Mouse (Mus musculus): ENCODE results near the gene Slc36a2. TPM values are rescaled to one million over a fixed set of nuclear protein-coding genes. Genes with fewer than 3 reads are reported as not detected.

The Slc36a2 gene
- polyA plus RNA-seq, 1 experiment from 2014 or later = 4.1 TPM

- ATAC-seq (replicated peaks; ENCODE audit: insufficient number of reproducible peaks, insufficient read depth, low FRiP score, low read depth) = no peak
- WGBS = 72% methylated on average over 3 of the region's 3 CpGs
These were observed 33.3 kb downstream of the Slc36a2 start, which contains the start of gene Slc36a3 for GRCm38 (mm10) chr11:55151608-55152007. Slc36a3 (minus strand) TSS chr11:55151708.

DNA sequence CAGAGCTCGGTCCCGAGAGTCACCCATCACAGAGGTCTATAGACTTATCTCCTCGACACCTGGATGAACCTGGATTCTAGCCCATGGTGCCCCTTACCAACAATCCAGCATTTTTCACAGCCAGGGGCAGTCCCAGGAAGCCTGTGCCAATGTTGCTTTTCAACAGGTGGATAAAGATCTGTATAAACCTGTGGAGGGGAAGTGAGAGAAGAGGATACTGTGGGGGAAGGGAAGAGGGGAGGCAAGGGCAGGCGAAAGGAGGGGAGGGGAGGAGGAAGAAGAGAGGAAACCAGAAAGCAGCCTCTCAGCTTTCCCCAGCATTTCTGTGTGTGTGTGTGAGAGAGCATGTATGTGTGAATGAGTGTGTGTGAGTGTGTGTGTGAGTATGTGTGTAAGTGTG, 36.4 kb downstream of the Slc36a2 start:
- no peaks in the 10 kb centered on the region for H3K4me1 ChIP-seq (replicated peaks)
- H3K9ac ChIP-seq = no peak overlapping the region
- H3K9me3 ChIP-seq (replicated peaks) = no peaks in the 10 kb centered on the region
- H3K27ac ChIP-seq = no peak overlapping the region
- H3K4me3 ChIP-seq = no peak overlapping the region
- H3K27me3 ChIP-seq = no peaks in the 10 kb centered on the region
- ATAC-seq (replicated peaks; ENCODE audit: insufficient number of reproducible peaks, insufficient read depth, low FRiP score, low read depth) = no peak
- H3K36me3 ChIP-seq = no peaks in the 10 kb centered on the region
- 68% methylated on average over 4 of the region's 4 CpGs for WGBS
- no peak overlapping the region for H3K4me2 ChIP-seq

More at GRCm38 (mm10) chr11:55151608-55152007, 33.3 kb downstream of the Slc36a2 start, which contains the start of gene Slc36a3:
- no peaks in the 10 kb centered on the region for H3K36me3 ChIP-seq
- no peak within 1 kb of the TSS for H3K4me2 ChIP-seq
- no peaks in the 10 kb centered on the region for H3K9me3 ChIP-seq (replicated peaks)
- no peaks in the 10 kb centered on the region for H3K4me1 ChIP-seq (replicated peaks)
- no peaks in the 10 kb centered on the region for H3K27me3 ChIP-seq
- no peak within 1 kb of the TSS for H3K27ac ChIP-seq
- H3K4me3 ChIP-seq = no peak within 1 kb of the TSS
- no peak within 1 kb of the TSS for H3K9ac ChIP-seq

DNA sequence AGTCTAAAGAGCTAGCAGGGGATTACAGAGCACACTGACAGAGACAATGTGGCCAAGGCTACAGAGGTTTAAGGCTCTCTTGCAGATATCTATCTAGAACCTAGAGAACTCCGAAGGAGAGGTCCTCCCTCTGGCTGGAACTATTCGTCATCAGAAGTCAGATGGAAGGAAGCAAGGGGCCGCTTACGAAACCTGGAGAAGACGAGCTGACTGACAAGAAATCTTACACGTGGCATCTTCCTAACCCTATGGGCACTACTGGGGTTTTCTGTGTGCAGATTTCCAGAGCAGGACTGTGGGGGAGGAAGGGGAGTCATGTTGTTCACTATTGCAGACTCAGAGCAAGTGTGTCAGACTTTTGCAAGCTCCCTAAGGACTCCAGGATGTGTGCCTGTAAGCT, 37.5 kb downstream of the Slc36a2 start:
- ATAC-seq (replicated peaks; ENCODE audit: insufficient number of reproducible peaks, insufficient read depth, low FRiP score, low read depth) = no peak
- Histone ChIP-seq H3K4me3 (no peak overlapping the region), H3K4me1 (replicated peaks) (no peaks in the 10 kb centered on the region), H3K4me2 (no peak overlapping the region), H3K9ac (no peak overlapping the region), H3K36me3 (no peaks in the 10 kb centered on the region), H3K27me3 (no peaks in the 10 kb centered on the region), H3K27ac (no peak overlapping the region), H3K9me3 (replicated peaks) (no peaks in the 10 kb centered on the region)
- 60% methylated on average over 6 of the region's 6 CpGs for WGBS

DNA sequence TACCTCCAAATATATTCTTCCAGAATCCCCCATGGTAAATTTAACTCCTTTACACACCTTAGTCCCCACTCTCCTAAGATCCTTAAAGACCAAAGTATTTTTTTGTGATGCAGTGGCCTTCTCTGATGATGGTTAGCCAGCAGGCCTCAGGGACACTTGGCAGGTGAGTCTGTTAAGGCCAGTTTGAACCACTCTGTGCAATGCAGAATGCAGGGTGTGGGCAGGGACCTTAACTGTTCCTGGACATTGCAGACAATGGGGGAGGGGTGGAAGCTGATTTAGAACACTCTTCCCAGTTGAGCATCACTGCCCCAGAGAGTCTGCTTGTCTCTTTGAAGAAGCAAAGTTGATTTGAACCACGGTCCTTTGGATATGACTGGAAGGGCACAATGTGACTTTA, 38.0 kb downstream of the Slc36a2 start:
- no peaks in the 10 kb centered on the region for H3K36me3 ChIP-seq
- no peak overlapping the region for H3K4me2 ChIP-seq
- no peak overlapping the region for H3K4me3 ChIP-seq
- H3K9ac ChIP-seq = no peak overlapping the region
- no peaks in the 10 kb centered on the region for H3K27me3 ChIP-seq
- H3K9me3 ChIP-seq (replicated peaks) = no peaks in the 10 kb centered on the region
- 82% methylated on average over 1 of the region's 1 CpGs for WGBS
- H3K27ac ChIP-seq = no peak overlapping the region
- ATAC-seq (replicated peaks; ENCODE audit: insufficient number of reproducible peaks, insufficient read depth, low FRiP score, low read depth) = no peak
- H3K4me1 ChIP-seq (replicated peaks) = no peaks in the 10 kb centered on the region

DNA sequence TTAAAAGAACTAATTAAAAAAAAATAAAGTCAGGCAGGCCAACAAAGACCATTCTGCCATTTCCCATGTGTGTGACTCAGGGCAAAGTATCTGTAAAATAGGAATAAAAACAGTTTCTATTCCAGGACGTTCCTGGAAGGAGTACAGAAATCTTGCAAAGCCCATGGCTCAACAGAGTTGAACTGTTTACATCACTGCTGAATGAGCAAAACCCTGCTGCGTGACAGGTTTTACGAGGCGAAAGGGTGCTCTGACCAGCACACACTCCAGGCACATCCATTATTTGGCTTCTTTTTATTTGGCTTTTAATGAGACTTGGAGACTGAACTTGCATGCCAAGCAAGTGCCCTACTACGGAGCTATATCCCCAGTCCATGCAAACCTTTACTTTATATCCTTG, 40.9 kb downstream of the Slc36a2 start:
- no peaks in the 10 kb centered on the region for H3K4me1 ChIP-seq (replicated peaks)
- no peaks in the 10 kb centered on the region for H3K9me3 ChIP-seq (replicated peaks)
- H3K27me3 ChIP-seq = no peaks in the 10 kb centered on the region
- H3K27ac ChIP-seq = no peak overlapping the region
- H3K9ac ChIP-seq = no peak overlapping the region
- 69% methylated on average over 5 of the region's 5 CpGs for WGBS
- no peak overlapping the region for H3K4me3 ChIP-seq
- no peak overlapping the region for H3K4me2 ChIP-seq
- no peak for ATAC-seq (replicated peaks; ENCODE audit: insufficient number of reproducible peaks, insufficient read depth, low FRiP score, low read depth)
- H3K36me3 ChIP-seq = no peaks in the 10 kb centered on the region

DNA sequence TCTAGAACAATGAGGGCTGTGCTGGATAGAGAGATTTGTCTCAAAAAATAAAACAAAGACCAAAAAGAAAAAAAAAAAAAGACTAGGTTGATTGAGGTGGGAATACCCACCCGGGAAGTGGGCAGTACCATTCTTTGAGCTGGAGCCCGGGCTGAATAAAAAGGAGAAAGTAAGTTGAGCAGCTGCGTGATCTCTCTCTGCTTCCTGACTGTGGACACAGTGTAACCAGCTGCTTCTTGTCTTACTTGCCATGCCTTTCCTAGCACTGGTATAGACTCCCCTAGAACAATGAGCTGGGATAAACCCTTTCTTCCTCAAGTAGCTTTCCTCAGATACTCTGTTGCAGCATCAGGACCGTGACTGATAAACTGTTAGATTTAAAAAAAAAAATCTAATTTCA, 43.4 kb downstream of the Slc36a2 start:
- no peak overlapping the region for H3K27ac ChIP-seq
- no peaks in the 10 kb centered on the region for H3K4me1 ChIP-seq (replicated peaks)
- ATAC-seq (replicated peaks; ENCODE audit: insufficient number of reproducible peaks, insufficient read depth, low FRiP score, low read depth) = no peak
- WGBS = 80% methylated on average over 4 of the region's 4 CpGs
- H3K4me2 ChIP-seq = no peak overlapping the region
- no peaks in the 10 kb centered on the region for H3K9me3 ChIP-seq (replicated peaks)
- no peak overlapping the region for H3K4me3 ChIP-seq
- H3K36me3 ChIP-seq = no peaks in the 10 kb centered on the region
- no peak overlapping the region for H3K9ac ChIP-seq
- no peaks in the 10 kb centered on the region for H3K27me3 ChIP-seq

GRCm38 (mm10) chr11:55137646-55138045, 47.2 kb downstream of the Slc36a2 start:
- no peak overlapping the region for H3K27ac ChIP-seq
- ATAC-seq (replicated peaks; ENCODE audit: insufficient number of reproducible peaks, insufficient read depth, low FRiP score, low read depth) = no peak
- no peaks in the 10 kb centered on the region for H3K4me1 ChIP-seq (replicated peaks)
- H3K9me3 ChIP-seq (replicated peaks) = no peaks in the 10 kb centered on the region
- H3K4me3 ChIP-seq = no peak overlapping the region
- H3K4me2 ChIP-seq = no peak overlapping the region
- H3K36me3 ChIP-seq = no peaks in the 10 kb centered on the region
- no peaks in the 10 kb centered on the region for H3K27me3 ChIP-seq
- no peak overlapping the region for H3K9ac ChIP-seq

DNA sequence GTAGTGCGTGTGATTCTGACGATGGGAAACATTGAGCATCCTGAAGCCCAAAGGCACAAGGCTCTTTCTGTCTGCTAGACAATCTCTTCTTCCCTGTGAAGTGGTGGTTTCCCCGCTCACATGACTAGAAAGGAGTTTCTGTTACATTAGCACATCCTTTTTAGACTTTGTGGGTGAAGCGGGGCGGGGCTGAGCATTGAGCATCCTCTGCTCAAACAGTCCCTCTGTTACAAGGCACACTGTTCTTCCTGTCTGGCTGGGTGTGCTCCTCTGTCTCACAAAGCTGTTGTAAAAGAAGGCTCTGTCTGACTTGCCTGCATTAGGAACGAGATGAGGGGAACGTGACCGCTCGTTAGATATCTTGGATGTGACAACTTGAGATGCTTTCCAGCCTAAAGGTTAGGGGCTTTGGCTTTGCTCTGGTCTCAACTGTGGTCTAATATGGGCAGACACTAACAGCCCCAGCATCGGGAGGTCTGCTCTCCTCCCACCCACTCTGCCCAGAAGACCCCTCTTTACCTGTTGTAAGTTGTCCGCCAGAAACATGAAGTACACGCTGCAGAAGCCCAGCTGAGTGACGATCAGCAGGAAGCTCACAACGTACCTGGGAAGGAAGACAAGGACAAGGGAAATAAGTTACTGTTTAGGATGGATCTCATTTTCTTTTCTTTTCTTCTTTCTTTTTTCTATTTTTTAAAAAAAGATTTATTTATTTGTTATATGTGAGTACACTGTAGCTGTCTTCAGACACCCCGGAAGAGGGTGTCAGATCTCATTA, 47.9 kb downstream of the Slc36a2 start:
- no peak overlapping the region for H3K27ac ChIP-seq
- no peaks in the 10 kb centered on the region for H3K9me3 ChIP-seq (replicated peaks)
- H3K36me3 ChIP-seq = no peaks in the 10 kb centered on the region
- H3K4me3 ChIP-seq = no peak overlapping the region
- H3K27me3 ChIP-seq = no peaks in the 10 kb centered on the region
- H3K4me1 ChIP-seq (replicated peaks) = no peaks in the 10 kb centered on the region
- no peak overlapping the region for H3K4me2 ChIP-seq
- 73% methylated on average over 15 of the region's 15 CpGs for WGBS
- no peak for ATAC-seq (replicated peaks; ENCODE audit: insufficient number of reproducible peaks, insufficient read depth, low FRiP score, low read depth)
- no peak overlapping the region for H3K9ac ChIP-seq

DNA sequence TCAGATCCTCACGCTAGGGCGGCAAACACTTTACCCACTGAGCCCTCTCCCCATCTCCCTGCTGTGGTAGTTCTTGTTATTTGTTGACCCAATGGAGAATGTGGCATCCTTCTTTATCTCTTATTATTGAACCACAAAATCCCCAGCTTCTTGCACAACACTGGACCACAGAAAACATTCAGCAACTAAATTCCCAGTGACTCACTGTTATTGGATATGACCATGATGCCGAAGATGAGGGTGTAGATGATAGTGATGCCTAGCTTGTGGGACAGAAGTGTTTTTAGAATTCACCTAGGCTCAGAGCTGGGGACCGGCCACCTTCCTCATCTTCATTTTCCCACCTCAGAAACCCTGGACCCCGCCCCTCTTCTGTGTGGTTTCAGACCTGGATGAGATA, 50.0 kb downstream of the Slc36a2 start:
- no peaks in the 10 kb centered on the region for H3K4me1 ChIP-seq (replicated peaks)
- H3K9me3 ChIP-seq (replicated peaks) = no peaks in the 10 kb centered on the region
- H3K9ac ChIP-seq = no peak overlapping the region
- no peaks in the 10 kb centered on the region for H3K27me3 ChIP-seq
- no peak overlapping the region for H3K27ac ChIP-seq
- no peak overlapping the region for H3K4me2 ChIP-seq
- no peak overlapping the region for H3K4me3 ChIP-seq
- H3K36me3 ChIP-seq = no peaks in the 10 kb centered on the region
- 87% methylated on average over 5 of the region's 5 CpGs for WGBS
- ATAC-seq (replicated peaks; ENCODE audit: insufficient number of reproducible peaks, insufficient read depth, low FRiP score, low read depth) = no peak

DNA sequence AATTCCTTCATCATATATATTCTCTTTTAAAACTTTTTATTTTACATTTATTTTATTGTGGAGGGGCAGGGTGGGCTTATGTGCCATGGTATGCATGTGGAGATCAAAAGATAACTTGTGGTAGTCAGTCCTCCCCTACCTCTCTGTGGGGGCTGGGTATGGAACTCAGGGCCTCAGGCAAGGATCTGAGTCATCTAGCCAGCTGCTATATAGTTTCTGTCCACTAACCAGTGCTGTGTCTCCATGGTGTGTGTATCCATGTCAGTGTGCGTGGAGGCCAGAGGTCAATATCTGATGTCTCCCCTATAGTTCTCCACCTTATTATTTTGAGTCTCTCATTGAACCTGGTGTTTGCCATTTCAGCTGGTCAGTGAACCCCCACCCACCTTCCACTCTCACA, 50.5 kb downstream of the Slc36a2 start:
- Histone ChIP-seq H3K4me1 (replicated peaks) (no peaks in the 10 kb centered on the region), H3K4me2 (no peak overlapping the region), H3K9ac (no peak overlapping the region), H3K4me3 (no peak overlapping the region), H3K27me3 (no peaks in the 10 kb centered on the region), H3K9me3 (replicated peaks) (no peaks in the 10 kb centered on the region), H3K36me3 (no peaks in the 10 kb centered on the region), H3K27ac (no peak overlapping the region)
- no peak for ATAC-seq (replicated peaks; ENCODE audit: insufficient number of reproducible peaks, insufficient read depth, low FRiP score, low read depth)
- WGBS = 80% methylated on average over 1 of the region's 1 CpGs

GRCm38 (mm10) chr11:55133204-55133603, 51.7 kb downstream of the Slc36a2 start:
- Histone ChIP-seq H3K9ac (no peak overlapping the region), H3K4me1 (replicated peaks) (no peaks in the 10 kb centered on the region), H3K4me2 (no peak overlapping the region), H3K9me3 (replicated peaks) (no peaks in the 10 kb centered on the region), H3K4me3 (no peak overlapping the region), H3K36me3 (no peaks in the 10 kb centered on the region), H3K27ac (no peak overlapping the region), H3K27me3 (no peaks in the 10 kb centered on the region)
- 92% methylated on average over 1 of the region's 1 CpGs for WGBS
- ATAC-seq (replicated peaks; ENCODE audit: insufficient number of reproducible peaks, insufficient read depth, low FRiP score, low read depth) = no peak

GRCm38 (mm10) chr11:55131946-55132345, 52.9 kb downstream of the Slc36a2 start:
- H3K9me3 ChIP-seq (replicated peaks) = no peaks in the 10 kb centered on the region
- WGBS = 81% methylated on average over 1 of the region's 1 CpGs
- ATAC-seq (replicated peaks; ENCODE audit: insufficient number of reproducible peaks, insufficient read depth, low FRiP score, low read depth) = no peak

More at GRCm38 (mm10) chr11:55131946-55132345, 52.9 kb downstream of the Slc36a2 start:
- Histone ChIP-seq H3K4me1 (replicated peaks) (no peaks in the 10 kb centered on the region), H3K4me2 (no peak overlapping the region), H3K27ac (no peak overlapping the region), H3K27me3 (no peaks in the 10 kb centered on the region), H3K9ac (no peak overlapping the region), H3K4me3 (no peak overlapping the region), H3K36me3 (no peaks in the 10 kb centered on the region)
